Mouse (Mus musculus) embryonic fibroblast, embryonic 13.5 days (primary cell): ENCODE results near the gene Tmem19.

Experiments used
- CTCF ChIP-seq: IDR thresholded peaks from 2 replicates; pipeline ENCODE4 v1.5.1; 2011; ENCODE audit warnings: mild to moderate bottlenecking, control low read depth, low read length, moderate library complexity, borderline replicate concordance; ENCODE audit not compliant: insufficient read depth
- POLR2A ChIP-seq: IDR thresholded peaks from 2 replicates; pipeline ENCODE4 v1.6.1; 2011; ENCODE audit warnings: low read depth, mild to moderate bottlenecking, control low read depth, low read length, moderate library complexity

DNA sequence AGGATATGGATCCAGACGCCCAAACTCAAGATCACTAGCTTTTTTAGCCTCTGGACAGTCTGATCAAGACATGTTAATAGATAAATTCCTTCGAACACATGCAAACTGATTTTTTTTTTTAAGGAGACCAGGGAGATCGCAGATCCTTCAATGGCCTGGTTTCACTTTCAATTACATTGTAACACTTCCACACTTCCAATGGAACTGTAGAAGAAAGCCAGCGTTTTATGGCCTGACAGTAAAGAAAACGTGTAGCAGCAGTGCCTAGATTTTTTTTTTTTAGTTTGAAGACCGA lies 48.1 kb downstream of the Tmem19 start:
- TF ChIP-seq CTCF (no peak), POLR2A (no peak)
